Mouse (Mus musculus) monocyte, adult 5-6 weeks (primary cell): ENCODE data around the gene Zfp945. TPM values are rescaled to one million over a fixed set of nuclear protein-coding genes. Genes with fewer than 3 reads are reported as not detected.
"Not testable (repeated sequence)": the region's sequence is repeated elsewhere in the genome, so short reads cannot be mapped to it uniquely, and the experiment has no call there.

Experiments
- ATAC-seq: fragments of 153-309, 156-312 bp; replicated peaks from 2 replicates; pipeline ENCODE4 v1.8.0; 2017; ENCODE audit warnings: mild to moderate bottlenecking; ENCODE audit not compliant: low TSS enrichment, insufficient number of reproducible peaks, severe bottlenecking, poor library complexity, low FRiP score
- total RNA-seq: library from RNA; stranded (forward); fragments of 200-1000, 200-491, 200-594 nt; gene quantifications from 3 replicates; pipeline ENCODE4 v1.2.3, GENCODE M21; 2017

Zfp945 gene
- 20.8 to 26.5 TPM (median 26.3 TPM) in 3 replicates for total RNA-seq

GRCm38 (mm10) chr17:22866845-22867481 is at the start of gene Zfp945:
Zfp945 (minus strand) TSS chr17:22867134.
- ATAC-seq: peak; percentile 55

- no peak for ATAC-seq
These were observed 21.4 kb upstream of the Zfp945 start for GRCm38 (mm10) chr17:22888302-22888701.

GRCm38 (mm10) chr17:22884059-22884698 is 17.2 kb upstream of the Zfp945 start:
- ATAC-seq: no peak

- no peak for ATAC-seq
These were observed 10.7 kb upstream of the Zfp945 start for GRCm38 (mm10) chr17:22877427-22878307.

- peak; percentile 96 for ATAC-seq
These were observed 9.4 kb upstream of the Zfp945 start for GRCm38 (mm10) chr17:22876316-22876715.

GRCm38 (mm10) chr17:22875549-22875948 is 8.6 kb upstream of the Zfp945 start:
- not testable (repeated sequence) for ATAC-seq

GRCm38 (mm10) chr17:22866421-22866844 is 501 bp downstream of the Zfp945 start:
- ATAC-seq: peak; percentile 62

GRCm38 (mm10) chr17:22821166-22821565 is 45.8 kb downstream of the Zfp945 start:
- no peak for ATAC-seq

GRCm38 (mm10) chr17:22818199-22818595 is 48.7 kb downstream of the Zfp945 start:
- ATAC-seq: no peak

GRCm38 (mm10) chr17:22817471-22818198 is 49.3 kb downstream of the Zfp945 start:
- 0 out of 2 replicates have a peak, but pooled peaks have one; percentile 17 for ATAC-seq

- no peak for ATAC-seq
These were observed 67.2 kb downstream of the Zfp945 start for GRCm38 (mm10) chr17:22799707-22800106.

Other genes with a start within 250 kb of the Zfp945 start
- 0.10 TPM in 1 of 3 replicates, not detected in the others for gene Vmn2r113, start 75.8 kb upstream of the Zfp945 start, total RNA-seq
- gene Vmn2r-ps130, start 194.0 kb upstream of the Zfp945 start, total RNA-seq: 0.29 TPM in 1 of 3 replicates, not detected in the others